Mouse (Mus musculus) stomach, postnatal 0 days (tissue): ENCODE data around the gene Midn.

Experiments
- CTCF ChIP-seq: IDR thresholded peaks from 2 replicates; pipeline ENCODE4 v1.5.1; 2016; ENCODE audit warnings: antibody characterized with exemption, low read depth, mild to moderate bottlenecking, moderate library complexity
- EP300 ChIP-seq: optimal IDR thresholded peaks from 2 replicates; pipeline ENCODE3; 2016; ENCODE audit warnings: antibody characterized with exemption

- TF ChIP-seq CTCF (no peak), EP300 (no peak)
Observed at GRCm38 (mm10) chr10:80137626-80138552, 10.2 kb upstream of the Midn start.
